Mouse (Mus musculus): ENCODE results near the gene Acsf3. TPM values are rescaled to one million over a fixed set of nuclear protein-coding genes. Genes with fewer than 3 reads are reported as not detected.

Gene Acsf3
- total RNA-seq, 2 experiments from 2014 or later: 14.8 to 22.0 TPM

GRCm38 (mm10) chr8:122847829-122848561 is 72.7 kb downstream of the Acsf3 start, which contains the start of gene Cdh15:
Gene Cdh15, plus strand, starts transcription at chr8:122847966.
- peak in 1 of 2 experiments; percentile 24 for DNase-seq (ENCODE audit: extremely low spot score in 1 of 2, low spot score in 1 of 2)

DNA sequence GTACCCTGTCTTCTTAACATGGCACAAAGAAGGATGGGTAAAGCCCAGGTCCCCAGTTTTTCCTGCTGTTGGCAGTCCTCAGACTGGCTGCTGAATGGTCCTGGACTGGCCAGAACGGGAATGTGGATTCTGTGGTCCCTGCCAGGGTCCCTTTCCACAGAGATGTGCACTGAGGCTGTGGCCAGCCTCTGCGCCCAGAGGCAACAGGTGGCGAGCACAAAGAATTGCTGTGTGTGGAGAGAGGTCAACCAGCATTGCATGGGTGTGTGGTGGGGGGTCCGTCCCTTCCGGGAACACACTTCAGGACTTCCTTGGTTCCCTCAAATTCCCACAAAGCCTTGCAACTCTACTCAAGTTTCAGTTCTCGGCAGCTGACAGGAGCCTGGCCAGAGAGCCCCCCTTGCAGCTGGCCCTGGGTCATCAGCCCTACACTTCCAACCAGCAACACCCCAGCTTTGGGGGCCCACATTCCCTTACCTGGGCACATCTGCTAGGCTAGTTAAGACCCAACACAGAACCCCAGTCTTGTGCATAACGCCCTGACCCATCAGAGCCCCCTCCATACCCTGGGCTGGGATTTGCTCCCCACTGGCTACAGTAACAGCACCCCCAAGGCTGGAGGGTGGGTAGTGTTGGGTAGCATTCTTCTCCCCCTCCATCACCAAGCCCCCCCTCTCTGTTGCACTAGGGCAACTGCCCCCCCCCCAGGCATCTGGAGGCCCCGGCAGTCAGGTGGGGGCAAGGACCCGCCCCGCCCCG is 74.0 kb downstream of the Acsf3 start:
- DNase-seq (ENCODE audit: extremely low spot score in 1 of 2, low spot score in 1 of 2): no peak

DNA sequence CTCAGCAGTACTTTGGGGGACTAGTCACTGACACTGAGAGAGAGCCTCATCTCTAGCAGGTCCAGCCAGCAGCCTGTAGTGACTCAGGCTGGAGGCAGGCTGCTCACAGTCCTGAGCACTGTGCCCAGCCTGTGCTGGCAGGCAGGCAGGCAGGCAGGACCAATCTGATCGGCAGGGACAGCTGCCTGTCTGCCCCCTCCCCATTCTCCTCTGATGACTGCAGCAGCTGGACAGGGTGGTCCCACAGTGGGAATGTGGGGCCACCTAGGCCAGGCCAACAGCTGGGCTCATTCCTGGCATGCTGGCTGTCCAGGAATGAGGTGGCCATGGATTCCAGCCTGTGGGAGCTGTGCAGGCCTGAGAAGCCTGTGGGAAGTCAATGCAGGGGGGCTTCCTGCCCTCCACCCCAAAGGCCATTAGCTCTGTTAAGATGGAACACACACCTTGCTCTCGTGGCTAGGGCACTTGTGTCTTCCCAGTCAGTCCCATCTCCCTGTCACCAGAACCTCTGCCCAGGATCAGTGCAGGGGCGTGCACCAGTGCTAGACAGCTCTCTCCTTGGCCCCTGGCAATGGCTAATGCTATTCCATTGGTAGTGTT is 75.5 kb downstream of the Acsf3 start:
- no peak for DNase-seq (ENCODE audit: extremely low spot score in 1 of 2, low spot score in 1 of 2)

DNA sequence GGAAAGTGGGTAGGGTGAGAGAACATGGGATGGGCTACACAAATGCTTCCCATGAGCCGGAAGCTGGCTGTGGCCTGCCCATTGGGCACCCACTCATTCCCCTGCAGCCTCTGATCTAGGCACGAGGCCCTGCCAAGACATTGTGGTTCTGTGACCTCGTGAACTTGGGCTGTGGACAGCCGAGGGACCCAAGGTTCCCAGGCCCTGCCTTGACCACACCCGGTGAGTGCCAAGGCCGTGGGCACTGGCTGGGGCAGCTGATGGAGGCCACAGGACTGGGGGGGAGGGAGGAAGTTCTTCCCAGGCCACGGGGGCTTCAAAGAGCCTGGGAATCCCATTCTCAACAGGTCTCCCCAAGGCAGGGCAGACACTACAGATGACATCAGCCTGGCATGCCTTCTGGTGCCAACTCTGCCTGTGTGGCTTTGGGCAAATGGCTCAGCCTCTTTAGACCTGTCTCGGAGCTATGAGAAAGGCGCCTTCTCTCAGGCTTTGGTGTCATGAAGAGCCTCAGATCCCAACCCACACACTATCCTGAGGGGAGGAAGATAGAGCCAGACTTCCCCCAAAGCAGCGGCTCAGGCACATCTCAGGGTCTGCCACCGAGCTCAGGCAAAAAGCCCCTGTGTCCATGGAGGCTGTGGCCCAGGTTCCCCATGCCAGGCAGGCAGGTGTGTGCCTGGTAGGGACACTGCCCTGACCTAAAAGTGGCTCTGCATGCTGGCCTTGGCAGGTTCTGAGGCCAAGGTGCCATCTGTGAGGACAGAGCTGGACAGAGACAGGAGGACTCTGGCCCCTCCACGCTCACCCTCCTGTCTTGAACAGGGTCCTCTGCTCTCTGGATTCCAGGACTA is 76.6 kb downstream of the Acsf3 start:
- no peak for DNase-seq (ENCODE audit: extremely low spot score in 1 of 2, low spot score in 1 of 2)

DNA sequence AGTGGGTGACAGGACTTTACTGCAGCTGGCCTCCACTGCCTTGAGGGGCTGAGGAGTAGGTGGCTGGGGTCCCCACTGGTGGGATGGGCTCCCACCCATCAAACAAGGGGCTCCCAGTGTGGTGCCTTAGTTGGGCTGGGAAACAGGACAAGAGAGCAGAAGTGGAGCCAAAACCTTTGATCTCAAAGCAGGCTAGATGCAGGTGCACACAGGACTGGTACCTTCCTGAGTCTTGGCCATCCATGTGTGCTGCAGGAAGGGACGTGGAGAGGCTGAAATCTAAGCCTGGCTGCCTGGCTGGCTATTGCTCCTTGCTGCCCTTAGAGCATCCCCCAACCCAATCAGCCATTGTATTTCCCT is 77.2 kb downstream of the Acsf3 start:
- no peak for DNase-seq (ENCODE audit: extremely low spot score in 1 of 2, low spot score in 1 of 2)

- peak in 1 of 2 experiments; percentile 24 for DNase-seq (ENCODE audit: extremely low spot score in 1 of 2, low spot score in 1 of 2)
Observed at GRCm38 (mm10) chr8:122853340-122853771, 78.1 kb downstream of the Acsf3 start.

DNA sequence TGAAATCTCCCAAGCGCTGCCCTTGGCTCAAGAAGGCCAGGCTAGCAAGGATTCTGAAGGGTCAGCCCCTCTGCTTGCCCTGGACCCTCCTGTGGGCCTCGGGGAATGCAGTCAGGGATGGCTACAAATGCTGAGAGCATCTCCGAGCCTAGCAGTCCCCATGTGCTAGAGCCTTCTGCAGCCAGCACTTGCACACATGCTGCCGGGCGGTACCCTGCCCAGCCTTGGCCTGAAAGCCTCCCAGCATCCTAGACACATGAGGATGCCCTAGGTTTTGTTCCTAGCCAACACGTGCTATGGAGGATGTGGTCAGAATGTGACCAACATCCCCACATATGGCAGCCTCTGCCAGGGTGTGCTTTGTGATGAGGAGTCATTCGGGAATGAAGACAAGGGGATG is 79.1 kb downstream of the Acsf3 start:
- DNase-seq (ENCODE audit: extremely low spot score in 1 of 2, low spot score in 1 of 2): no peak

DNA sequence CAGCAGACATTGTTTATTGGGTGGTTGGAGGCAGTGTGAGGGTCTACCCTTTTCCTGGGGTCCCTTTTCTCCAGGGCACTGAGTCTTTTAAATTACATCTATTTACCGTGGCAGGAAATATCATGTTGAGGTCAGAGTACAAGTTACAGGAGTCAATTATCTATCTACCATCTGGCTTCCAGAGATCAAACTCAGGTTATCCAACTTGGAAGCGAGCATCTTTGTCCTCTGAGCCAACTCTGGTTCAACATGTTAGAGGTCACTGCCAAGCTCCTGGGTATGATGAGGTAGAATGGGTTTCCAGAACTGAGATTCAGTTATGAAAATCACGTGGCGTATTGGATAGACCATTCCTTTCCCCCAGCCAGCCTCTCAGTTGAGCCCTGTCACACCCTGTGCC is 79.8 kb downstream of the Acsf3 start:
- DNase-seq (ENCODE audit: extremely low spot score in 1 of 2, low spot score in 1 of 2): no peak

DNA sequence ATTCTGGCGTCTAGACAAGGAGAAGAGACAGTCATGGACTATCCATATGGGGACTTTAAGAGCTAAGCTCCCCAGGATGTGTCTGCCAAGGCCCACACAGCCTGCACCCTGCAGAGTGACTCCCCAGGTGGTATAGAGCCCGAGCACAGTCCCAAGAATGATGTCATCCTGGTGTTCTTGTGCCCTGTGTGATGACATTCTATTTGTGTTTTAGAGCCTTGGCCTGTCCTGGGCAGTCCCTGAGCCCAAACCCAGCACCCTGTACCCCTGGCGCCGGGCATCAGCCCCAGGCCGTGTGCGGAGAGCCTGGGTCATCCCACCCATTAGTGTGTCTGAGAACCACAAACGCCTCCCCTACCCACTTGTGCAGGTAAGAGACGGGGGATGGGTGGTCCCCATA is 81.0 kb downstream of the Acsf3 start:
- DNase-seq (ENCODE audit: extremely low spot score in 1 of 2, low spot score in 1 of 2): no peak

DNA sequence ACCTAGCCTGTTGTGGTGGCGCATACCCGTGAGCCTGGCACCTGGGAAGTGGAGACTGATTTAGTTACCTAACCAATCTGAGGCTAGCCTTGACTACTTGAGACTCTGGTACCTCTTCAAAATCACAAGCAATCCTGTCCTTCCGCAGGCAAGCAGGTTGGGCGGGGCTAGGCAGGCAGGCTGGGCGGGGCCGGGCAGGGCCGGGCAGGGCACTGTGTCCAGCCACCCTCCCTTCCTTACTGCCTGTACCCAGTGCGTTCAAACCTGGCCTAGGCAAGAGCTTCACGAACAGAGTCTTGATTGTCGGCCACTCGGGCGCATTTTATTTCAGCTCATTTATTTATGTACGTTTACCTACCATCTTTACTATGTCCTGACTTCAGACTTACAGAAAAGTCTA is 84.6 kb downstream of the Acsf3 start:
- no peak for DNase-seq (ENCODE audit: extremely low spot score in 1 of 2, low spot score in 1 of 2)

- no peak for DNase-seq (ENCODE audit: extremely low spot score in 1 of 2, low spot score in 1 of 2)
Observed at GRCm38 (mm10) chr8:122864719-122865129, 89.4 kb downstream of the Acsf3 start.

DNA sequence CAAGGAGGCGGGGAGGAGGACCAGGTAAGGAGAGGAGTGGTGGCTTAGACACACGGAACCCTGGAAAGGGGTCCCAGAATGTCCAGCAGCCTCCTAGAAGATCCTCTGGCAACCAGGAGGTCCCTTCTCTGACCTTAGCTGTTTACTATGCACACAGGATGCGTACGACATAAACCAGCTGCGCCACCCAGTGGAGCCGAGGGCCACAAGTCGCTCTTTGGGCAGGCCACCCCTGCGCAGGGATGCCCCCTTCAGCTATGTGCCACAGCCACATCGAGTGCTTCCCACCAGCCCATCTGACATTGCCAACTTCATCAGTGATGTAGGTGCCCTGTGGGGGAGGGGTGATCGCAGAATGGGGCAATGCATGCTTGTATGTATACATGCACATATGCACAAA is 90.2 kb downstream of the Acsf3 start:
- DNase-seq (ENCODE audit: extremely low spot score in 1 of 2, low spot score in 1 of 2): no peak

GRCm38 (mm10) chr8:122866231-122866630 is 90.9 kb downstream of the Acsf3 start:
- DNase-seq (ENCODE audit: extremely low spot score in 1 of 2, low spot score in 1 of 2): no peak

Other genes starting within 250 kb of the Acsf3 start
- gene Piezo1, start 224.2 kb upstream of the Acsf3 start, total RNA-seq (2021): 1 to 10 TPM; 3.6 to 5.7 TPM
- gene Cdt1, start 207.5 kb upstream of the Acsf3 start, total RNA-seq (2021): 1 to 10 TPM; 1.1 to 1.6 TPM
- gene Aprt, start 198.6 kb upstream of the Acsf3 start, total RNA-seq (2021): 10 to 100 TPM; 62.5 to 69.6 TPM
- 10 to 100 TPM; 11.2 TPM for gene Galns, start 164.0 kb upstream of the Acsf3 start, total RNA-seq (2021)
- gene Trappc2l, start 163.8 kb upstream of the Acsf3 start, total RNA-seq (2021): 10 to 100 TPM; 75.2 to 87.6 TPM
- gene Pabpn1l, start 152.7 kb upstream of the Acsf3 start, total RNA-seq (2021): under 1 TPM in 1 of 2 experiments, not detected in 1; 0.45 TPM
- 10 to 100 TPM; 40.0 to 43.6 TPM for gene Cbfa2t3, start 76.4 kb upstream of the Acsf3 start, total RNA-seq (2021)
- gene Cdh15, start 72.5 kb downstream of the Acsf3 start, total RNA-seq (2021): 1 to 10 TPM in 1 of 2 experiments, under 1 TPM in 1; 0.70 to 1.2 TPM